Mouse (Mus musculus) CD8-positive naive resting alpha-beta T cell, adult 2 months (primary cell): Measurements from ENCODE around the gene Dnajc30.

Experiments used
- DNase-seq, 2 experiments: peaks; one replicate each; pipeline ENCODE4 v3.0.0; 2022; ENCODE audit warnings: low read depth in 2 of 2, low spot score in 2 of 2

Dnajc30 gene

DNA sequence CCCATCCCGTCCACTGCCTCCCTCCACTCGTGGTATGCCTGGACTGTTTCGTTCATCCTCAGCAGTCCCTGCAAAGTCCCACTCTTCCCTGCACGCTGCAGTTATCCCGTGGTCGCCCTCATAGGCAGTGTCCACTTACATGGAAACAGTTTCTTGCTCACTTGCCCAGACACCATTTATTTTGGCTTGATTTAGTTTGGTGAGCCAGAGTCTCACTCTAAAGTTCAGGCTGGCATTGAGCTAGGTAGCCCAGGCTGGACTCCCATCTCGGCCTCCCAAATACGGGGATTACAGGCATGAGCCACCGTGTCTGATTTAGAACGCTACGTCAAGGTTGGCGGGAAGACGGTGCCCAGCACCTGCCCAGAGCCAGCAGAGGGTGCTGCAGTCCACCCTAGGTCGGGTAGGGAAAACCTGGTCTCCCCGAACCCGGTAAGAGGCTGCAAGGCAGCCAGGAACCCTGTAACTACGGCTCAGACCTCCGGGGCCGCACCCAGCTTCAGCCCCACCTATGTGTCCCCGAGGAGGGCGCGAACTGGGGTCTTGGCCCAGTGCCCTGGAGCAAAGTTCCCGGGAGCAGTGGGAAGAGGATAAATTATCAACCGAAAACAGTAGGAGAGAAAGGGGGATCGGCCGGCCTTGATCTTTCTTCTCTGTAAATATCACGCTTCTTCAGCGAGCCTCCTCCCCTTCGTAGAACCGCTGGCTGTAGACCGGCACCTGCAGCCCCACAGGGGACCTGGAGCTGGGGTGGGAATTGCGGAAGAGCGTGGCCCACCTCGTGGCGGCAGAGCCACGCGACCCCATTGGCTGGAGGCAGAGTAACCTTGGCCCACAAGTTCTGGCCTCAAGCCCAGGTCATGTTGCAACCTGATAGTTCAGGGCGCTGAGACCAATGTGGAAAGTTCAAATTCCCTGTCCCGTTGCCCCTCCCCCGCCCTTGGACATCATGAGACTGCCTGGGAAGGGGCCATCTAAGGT is 43.8 kb downstream of the Dnajc30 start:
- peak in 1 of 2 experiments; percentile 19 for DNase-seq

DNA sequence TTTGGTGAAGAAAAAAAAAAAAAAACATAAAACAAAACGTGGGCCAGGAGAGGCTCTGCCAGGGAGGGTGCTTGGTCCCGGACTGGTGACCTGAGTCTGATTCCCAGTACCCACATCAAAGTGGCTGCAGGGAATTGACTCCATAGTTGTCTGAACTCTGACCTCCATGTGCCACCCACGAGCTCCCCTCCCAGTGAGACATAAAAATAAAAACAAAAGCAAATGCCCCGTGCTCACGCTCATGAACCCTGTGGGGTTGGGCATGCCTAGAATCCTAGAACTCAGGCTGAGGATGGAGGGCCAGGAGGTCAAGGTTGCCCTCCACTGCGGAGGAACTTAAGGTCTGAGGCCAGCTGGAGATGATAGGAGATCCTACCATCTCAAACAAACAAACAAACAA is 45.0 kb downstream of the Dnajc30 start:
- no peak for DNase-seq

DNA sequence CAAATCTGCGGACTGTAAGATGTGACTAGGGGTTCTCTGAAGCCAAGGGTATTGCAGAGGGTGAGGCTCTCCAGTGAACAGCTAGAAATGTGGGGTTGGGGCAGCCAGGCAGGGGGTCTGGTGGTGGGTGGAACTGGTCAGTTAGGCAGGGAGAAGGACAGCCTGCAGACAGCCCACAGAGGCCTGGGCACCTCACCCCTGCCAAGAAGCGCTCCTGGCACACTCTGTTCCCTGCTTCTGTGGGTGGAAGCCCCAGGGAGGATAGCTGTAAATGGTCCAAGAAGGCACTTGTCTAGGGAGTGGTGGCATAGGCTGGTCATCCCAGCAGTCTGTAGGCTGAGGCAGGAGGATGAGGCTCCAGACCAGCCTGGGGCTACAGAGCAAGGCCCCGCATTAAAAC is 45.4 kb downstream of the Dnajc30 start:
- no peak for DNase-seq

DNA sequence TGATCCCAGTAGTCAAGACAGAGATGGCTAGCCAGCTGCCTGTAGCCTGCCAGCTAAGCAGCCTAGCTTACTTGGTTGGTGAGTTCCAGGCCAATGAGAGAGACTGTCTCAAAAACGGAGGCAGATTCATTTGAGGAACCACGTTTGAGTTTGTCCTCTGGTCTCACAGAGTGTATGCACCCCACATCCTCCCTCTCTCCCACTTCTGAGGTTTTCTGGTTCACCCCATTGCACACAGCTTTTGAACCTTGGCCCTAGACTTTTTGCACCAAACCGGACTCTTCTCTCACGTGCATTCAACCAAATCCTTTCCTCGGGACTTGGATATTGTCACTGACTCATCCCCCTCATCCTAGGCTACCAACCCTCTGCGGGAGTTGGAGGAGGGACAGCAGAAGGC is 46.0 kb downstream of the Dnajc30 start:
- no peak for DNase-seq

DNA sequence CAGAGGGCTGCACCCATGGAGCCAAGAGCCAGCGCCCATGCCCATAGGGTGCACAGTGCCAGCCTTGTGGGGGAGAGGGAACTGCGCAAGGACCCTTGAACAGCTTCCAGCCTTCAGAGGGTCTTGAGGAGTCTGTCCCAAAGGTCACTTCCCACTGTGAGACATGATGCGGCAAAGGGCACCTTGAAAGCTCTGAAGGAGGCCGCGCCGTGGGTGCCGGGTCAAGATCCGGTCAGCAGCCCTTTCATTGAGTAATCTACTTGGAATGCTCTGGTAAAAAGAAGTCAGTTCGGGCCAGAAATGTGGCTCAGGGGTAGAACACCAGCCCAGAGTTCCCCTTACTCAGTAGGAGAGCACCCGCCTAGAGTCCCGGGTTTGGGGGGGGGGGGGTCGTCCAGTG is 49.8 kb downstream of the Dnajc30 start:
- DNase-seq, result no peak

DNA sequence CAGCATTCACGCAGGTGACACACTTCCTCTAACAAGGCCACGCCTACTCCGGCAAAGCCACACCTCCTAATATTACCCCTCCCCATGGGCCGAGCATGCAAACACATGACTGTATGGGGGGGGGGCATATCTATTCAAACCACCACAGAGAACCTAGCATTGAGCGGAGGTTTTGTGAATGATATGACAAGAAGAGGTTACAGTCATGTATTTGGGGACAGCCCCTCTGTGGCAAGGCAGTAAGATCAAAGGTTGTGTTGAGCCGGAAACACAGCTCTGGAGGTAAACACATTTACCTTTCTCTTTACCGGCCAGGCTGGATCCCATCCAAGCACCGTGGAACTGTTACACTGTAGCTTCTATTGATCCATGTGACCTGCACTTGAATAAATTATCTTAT is 51.2 kb downstream of the Dnajc30 start:
- no peak for DNase-seq
